Mouse (Mus musculus) bone marrow, adult 2 months (tissue): Measurements from ENCODE around the gene Cul4a. TPM values are rescaled to one million over a fixed set of nuclear protein-coding genes. Genes with fewer than 3 reads are reported as not detected.

Source experiments
- H3K27ac ChIP-seq: fragments of 200-500 bp; 2 replicates; pipeline ENCODE4 v1.5.1; 2012; ENCODE audit warnings: low read depth, mild to moderate bottlenecking, control low read depth, inconsistent platforms, low read length; ENCODE audit not compliant: control insufficient read depth, poor library complexity, insufficient read depth
- H3K4me1 ChIP-seq: fragments of 200-500 bp; 2 replicates; pipeline ENCODE4 v1.6.1; 2011; ENCODE audit warnings: low read length; ENCODE audit not compliant: control insufficient read depth, insufficient read depth
- H3K4me3 ChIP-seq: fragments of 200-500 bp; replicated peaks from 2 replicates; pipeline ENCODE3; 2011; ENCODE audit warnings: mild to moderate bottlenecking, low read depth, low read length, control low read depth; ENCODE audit not compliant: control insufficient read depth
- CTCF ChIP-seq: fragments of 200-500 bp; IDR thresholded peaks from 2 replicates; pipeline ENCODE4 v1.5.1; 2011; ENCODE audit warnings: low read length, control low read depth; ENCODE audit not compliant: control insufficient read depth, insufficient read depth
- POLR2A ChIP-seq: fragments of 200-500 bp; IDR thresholded peaks from 2 replicates; pipeline ENCODE4 v1.6.1; 2011; ENCODE audit warnings: low read depth, mild to moderate bottlenecking, control low read depth, low read length, borderline replicate concordance; ENCODE audit not compliant: control insufficient read depth
- WGBS: fragments of 180-500 bp; shearing (Covaris S2); methylation state at CpG from one replicate; pipeline ENCODE4 v1.1.7; 2018; 5-methylcytosine and 5-hydroxymethylcytosine counted together
- polyA plus RNA-seq: library from polyadenylated mRNA; stranded (reverse); fragments of >200 nt; gene quantifications from 2 replicates; pipeline ENCODE4 v1.2.4, GENCODE M21; 2011; ENCODE audit warnings: low replicate concordance; ENCODE audit not compliant: missing spikeins, insufficient read depth, insufficient read length

The Cul4a gene
- polyA plus RNA-seq, 1 experiment = 54.9 TPM

GRCm38 (mm10) chr8:13177173-13177852 is 71.9 kb downstream of the Cul4a start:
- WGBS = 83% methylated on average over 7 of the region's 7 CpGs
- TF ChIP-seq CTCF (no peak), POLR2A (no peak)
- Histone ChIP-seq H3K4me3 (no peak overlapping the region), H3K27ac (no peak overlapping the region), H3K4me1 (no peaks in the 10 kb centered on the region)

GRCm38 (mm10) chr8:13178137-13178536 is 72.7 kb downstream of the Cul4a start:
- 86% methylated on average over 5 of the region's 5 CpGs for WGBS
- Histone ChIP-seq H3K4me1 (no peaks in the 10 kb centered on the region), H3K27ac (no peak overlapping the region), H3K4me3 (no peak overlapping the region)
- TF ChIP-seq POLR2A (no peak), CTCF (no peak)

GRCm38 (mm10) chr8:13179482-13179881 is 74.1 kb downstream of the Cul4a start:
- H3K4me1 ChIP-seq = no peaks in the 10 kb centered on the region
- WGBS = 77% methylated on average over 6 of the region's 6 CpGs
- TF ChIP-seq POLR2A (no peak), CTCF (no peak)
- H3K27ac ChIP-seq = no peak overlapping the region
- H3K4me3 ChIP-seq = no peak overlapping the region

- 77% methylated on average over 7 of the region's 7 CpGs for WGBS
- no peak for TF ChIP-seq CTCF
- TF ChIP-seq POLR2A = no peak
- Histone ChIP-seq H3K4me1 (no peaks in the 10 kb centered on the region), H3K27ac (no peak overlapping the region), H3K4me3 (no peak overlapping the region)
Observed at GRCm38 (mm10) chr8:13179948-13180347, 74.5 kb downstream of the Cul4a start.

- TF ChIP-seq CTCF (no peak), POLR2A (no peak)
- 69% methylated on average over 9 of the region's 9 CpGs for WGBS
- H3K4me3 ChIP-seq = no peak overlapping the region
- H3K4me1 ChIP-seq = no peaks in the 10 kb centered on the region
- no peak overlapping the region for H3K27ac ChIP-seq
Observed at GRCm38 (mm10) chr8:13180408-13180807, 75.0 kb downstream of the Cul4a start.

GRCm38 (mm10) chr8:13180911-13181690 is 75.7 kb downstream of the Cul4a start:
- Histone ChIP-seq H3K27ac (no peak overlapping the region), H3K4me1 (no peaks in the 10 kb centered on the region), H3K4me3 (no peak overlapping the region)
- 74% methylated on average over 18 of the region's 18 CpGs for WGBS
- TF ChIP-seq CTCF = no peak
- TF ChIP-seq POLR2A = no peak

GRCm38 (mm10) chr8:13181691-13181976 is 76.2 kb downstream of the Cul4a start:
- no peaks in the 10 kb centered on the region for H3K4me1 ChIP-seq
- TF ChIP-seq POLR2A (no peak), CTCF (no peak)
- H3K27ac ChIP-seq = no peak overlapping the region
- WGBS = 51% methylated on average over 2 of the region's 2 CpGs
- H3K4me3 ChIP-seq = no peak overlapping the region

- 77% methylated on average over 8 of the region's 8 CpGs for WGBS
- no peak for TF ChIP-seq CTCF
- TF ChIP-seq POLR2A = no peak
- Histone ChIP-seq H3K4me3 (no peak overlapping the region), H3K4me1 (no peaks in the 10 kb centered on the region), H3K27ac (no peak overlapping the region)
Observed at GRCm38 (mm10) chr8:13186819-13187218, 81.4 kb downstream of the Cul4a start.

- no peak for TF ChIP-seq POLR2A
- TF ChIP-seq CTCF = no peak
- WGBS = 81% methylated on average over 9 of the region's 9 CpGs
- Histone ChIP-seq H3K4me3 (no peak overlapping the region), H3K4me1 (no peaks in the 10 kb centered on the region; the same call in 1 of the 2 replicates), H3K27ac (no peak overlapping the region)
Observed at GRCm38 (mm10) chr8:13187229-13187628, 81.8 kb downstream of the Cul4a start.
